In the genomic region with DNA sequence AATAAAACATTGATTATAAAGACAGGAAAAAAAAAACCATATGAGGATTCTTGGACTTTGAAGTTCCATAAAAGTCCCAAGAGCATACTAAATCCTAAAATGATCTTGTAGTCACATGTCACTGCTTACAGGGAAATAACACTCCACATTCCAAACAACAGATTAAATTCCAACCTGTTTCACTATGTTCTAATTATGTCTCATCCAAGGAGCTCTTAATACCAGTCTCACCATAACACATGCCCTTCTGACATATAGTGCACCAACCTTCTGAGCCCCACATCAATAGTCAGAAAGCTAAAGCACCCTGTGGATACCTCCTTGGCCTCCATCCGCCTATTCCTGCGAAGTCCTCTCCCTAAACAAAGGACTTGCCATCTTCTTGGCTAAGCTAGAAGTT, we compare ENCODE assay signal across 19 mouse cellular contexts.
"Had no signal": no experiment of that assay in that cellular context is flagged by ENCODE, and none has a peak within 500 bp of the region (broad histone marks: within the 10 kb centered on the region; RNA-seq: fewer than 3 reads in every experiment).

No protein-coding gene starts in this region.

- ATAC-seq: liver, postnatal 0 days; lung, postnatal 0 days; midbrain, embryonic 15.5 days had no signal

- H3K4me3 ChIP-seq: layer of hippocampus, adult 2 months; limb, embryonic 15.5 days; midbrain, embryonic 12.5 days; midbrain, embryonic 15.5 days; neural tube, embryonic 13.5 days; stomach, embryonic 15.5 days had no signal

- H3K4me1 ChIP-seq: limb, embryonic 15.5 days; midbrain, embryonic 15.5 days; neural tube, embryonic 13.5 days; stomach, embryonic 15.5 days had no signal

- H3K9me3 ChIP-seq: limb, embryonic 15.5 days; midbrain, embryonic 12.5 days; midbrain, embryonic 15.5 days; neural tube, embryonic 13.5 days; stomach, embryonic 15.5 days had no signal

- H3K27ac ChIP-seq: kidney, postnatal 0 days; layer of hippocampus, adult 2 months; limb, embryonic 15.5 days; liver, embryonic 14.5 days; macrophage; midbrain, embryonic 12.5 days; midbrain, embryonic 15.5 days; neural tube, embryonic 13.5 days; stomach, embryonic 15.5 days had no signal

- DNase-seq: kidney, postnatal 25 days; layer of hippocampus, adult 9-11 months; liver, postnatal 0 days; lung, embryonic 14.5 days; retina, postnatal 1 day; right cerebral cortex, postnatal 25 days; spleen, adult 18-20 months; thymus, postnatal 25 days had no signal

- H3K4me2 ChIP-seq: limb, embryonic 15.5 days; liver, embryonic 11.5 days; lung, embryonic 14.5 days; midbrain, embryonic 12.5 days; midbrain, embryonic 15.5 days; neural tube, embryonic 13.5 days; stomach, embryonic 15.5 days had no signal

- H3K27me3 ChIP-seq: limb, embryonic 15.5 days; midbrain, embryonic 12.5 days; midbrain, embryonic 15.5 days; neural tube, embryonic 13.5 days; stomach, embryonic 15.5 days had no signal

- H3K9ac ChIP-seq: limb, embryonic 15.5 days; liver, embryonic 14.5 days; liver, postnatal 0 days; lung, embryonic 14.5 days; midbrain, embryonic 12.5 days; midbrain, embryonic 15.5 days; neural tube, embryonic 13.5 days; stomach, embryonic 15.5 days had no signal
